Mouse (Mus musculus): Measurements from ENCODE around the gene Ngfr.

DNA sequence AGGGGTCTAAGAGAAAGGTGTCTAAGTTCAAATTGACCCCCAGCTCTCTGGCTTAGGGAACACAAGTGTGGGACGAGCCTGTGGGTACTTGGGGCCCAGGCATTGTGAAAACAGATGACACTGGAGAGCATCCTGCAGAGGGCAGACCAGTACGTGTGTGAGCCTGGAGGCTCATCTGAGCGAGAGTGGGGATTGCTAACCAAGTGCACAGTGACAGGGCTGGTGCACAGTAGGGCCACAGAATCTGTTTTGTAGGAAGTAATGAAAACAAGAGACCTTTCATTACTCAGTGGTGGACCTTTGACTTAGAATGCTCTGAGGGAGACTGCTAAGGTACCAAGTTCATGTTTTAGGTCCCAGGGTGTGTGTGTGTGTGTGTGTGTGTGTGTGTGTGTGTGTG, 67.5 kb downstream of the Ngfr start:
- TF ChIP-seq POLR2A (IDR thresholded peaks at IDR 0.05; ENCODE audit: insufficient read depth, low read length) (no peak), CTCF (IDR thresholded peaks at IDR 0.05; ENCODE audit: low read depth, low read length) (peak; percentile 41), EP300 (IDR thresholded peaks at IDR 0.05; ENCODE audit: insufficient read depth, low read depth, low read length) (no peak)

Data from ES-Bruce4 (cell line).